In the genomic region with DNA sequence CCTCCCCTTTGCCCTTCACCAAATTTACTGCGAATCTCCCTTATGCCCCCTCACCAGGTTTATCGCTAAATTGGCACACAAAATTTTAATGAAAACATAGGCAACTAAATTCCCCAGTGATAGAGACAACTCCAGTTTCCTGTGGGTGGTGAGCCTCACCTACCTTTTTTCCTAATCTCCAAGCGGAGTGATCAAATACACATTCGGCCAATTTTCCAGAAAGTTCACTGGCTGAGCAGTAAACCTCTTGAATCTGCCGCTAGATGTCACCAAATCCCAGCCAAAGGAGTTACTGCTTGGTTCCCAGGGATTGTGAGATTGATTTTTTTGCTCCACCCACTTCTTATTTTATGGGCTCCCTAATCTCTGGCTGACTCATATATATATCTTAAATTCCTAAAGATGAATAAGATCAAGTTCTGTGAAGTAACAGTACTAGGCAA, we compare ENCODE assay signal across 8 mouse cellular contexts. TPM values are rescaled to one million over a fixed set of nuclear protein-coding genes. Genes with fewer than 3 reads are reported as not detected.
DNase-seq lines count a peak whose midpoint lies in the region; ATAC-seq and TF ChIP-seq lines count a peak whose summit lies in the region.

No protein-coding gene starts in this region.

- peak overlapping the region; percentile 97 for H3K27ac ChIP-seq in kidney, adult 2 months (ENCODE audit: insufficient read depth, low read depth, low read length)
- H3K27ac ChIP-seq in limb, embryonic 14.5 days (replicated peaks; ENCODE audit: low read depth, low read length), result peak overlapping the region; percentile 89
- peak overlapping the region; percentile 93 for H3K27ac ChIP-seq in midbrain, embryonic 15.5 days
- H3K27ac ChIP-seq in stomach, embryonic 14.5 days (ENCODE audit: low read length), result peak overlapping the region; percentile 88

- H3K4me3 ChIP-seq in kidney, adult 2 months (ENCODE audit: insufficient read depth, low read depth, low read length), result peak overlapping the region; percentile 92
- peak overlapping the region; percentile 41 for H3K4me3 ChIP-seq in limb, embryonic 14.5 days (replicated peaks; ENCODE audit: low read length)
- peak overlapping the region; percentile 52 for H3K4me3 ChIP-seq in midbrain, embryonic 15.5 days
- H3K4me3 ChIP-seq in stomach, embryonic 14.5 days (ENCODE audit: low read depth, low read length), result peak overlapping the region; percentile 32

- no peak for ATAC-seq in limb, embryonic 14.5 days (ENCODE audit: low FRiP score, low read depth)
- ATAC-seq in midbrain, embryonic 15.5 days (replicated peaks), result no peak
- ATAC-seq in stomach, embryonic 14.5 days (ENCODE audit: insufficient number of reproducible peaks, insufficient read depth, low FRiP score, low read depth), result no peak

- no peaks in the 10 kb centered on the region for H3K9me3 ChIP-seq in limb, embryonic 14.5 days (ENCODE audit: control insufficient read depth, low read length)
- H3K9me3 ChIP-seq in midbrain, embryonic 15.5 days, result no peaks in the 10 kb centered on the region
- no peaks in the 10 kb centered on the region for H3K9me3 ChIP-seq in stomach, embryonic 14.5 days (ENCODE audit: control insufficient read depth, low read depth, low read length)

- TF ChIP-seq POLR2A in kidney, adult 2 months (IDR thresholded peaks at IDR 0.05; ENCODE audit: low read depth, low read length), result no peak
- TF ChIP-seq POLR2A in limb, embryonic 14.5 days (IDR thresholded peaks at IDR 0.05; ENCODE audit: borderline replicate concordance, extremely low read depth, insufficient read depth, insufficient read length), result no peak

- peak; percentile 45 for TF ChIP-seq CTCF in kidney, adult 2 months (conservative IDR thresholded peaks at IDR 0.05; ENCODE audit: insufficient read depth, insufficient read length, low read depth, low read length)

- no peaks in the 10 kb centered on the region for H3K27me3 ChIP-seq in kidney, adult 2 months (replicated peaks; ENCODE audit: control insufficient read depth, insufficient read depth, low read length)
- H3K27me3 ChIP-seq in limb, embryonic 14.5 days (ENCODE audit: control insufficient read depth, insufficient read depth, low read length), result no peaks in the 10 kb centered on the region
- no peaks in the 10 kb centered on the region for H3K27me3 ChIP-seq in midbrain, embryonic 15.5 days (replicated peaks)
- H3K27me3 ChIP-seq in stomach, embryonic 14.5 days (ENCODE audit: control insufficient read depth, insufficient read depth, low read length), result no peaks in the 10 kb centered on the region

- 7% methylated on average over 5 of the region's 5 CpGs for WGBS in kidney, adult 2 months
- 31% methylated on average over 5 of the region's 5 CpGs for WGBS in limb, embryonic 14.5 days
- WGBS in midbrain, embryonic 15.5 days, result 32% methylated on average over 5 of the region's 5 CpGs
- 27% methylated on average over 5 of the region's 5 CpGs for WGBS in stomach, embryonic 14.5 days

- no peaks in the 10 kb centered on the region for H3K36me3 ChIP-seq in kidney, adult 2 months (ENCODE audit: control insufficient read depth, insufficient read depth, low read length)
- peaks cover 2% of the 10 kb centered on the region for H3K36me3 ChIP-seq in limb, embryonic 14.5 days (ENCODE audit: control insufficient read depth, insufficient read depth, low read length)
- no peaks in the 10 kb centered on the region for H3K36me3 ChIP-seq in midbrain, embryonic 15.5 days (replicated peaks)
- peaks cover 4% of the 10 kb centered on the region; the same call in 1 of the 2 replicates for H3K36me3 ChIP-seq in stomach, embryonic 14.5 days (ENCODE audit: control insufficient read depth, insufficient read depth, low read length)

- H3K4me2 ChIP-seq in limb, embryonic 14.5 days (replicated peaks; ENCODE audit: low read depth, low read length, severe bottlenecking), result peak overlapping the region; percentile 53
- peak overlapping the region; percentile 50 for H3K4me2 ChIP-seq in midbrain, embryonic 15.5 days
- H3K4me2 ChIP-seq in stomach, embryonic 14.5 days (replicated peaks; ENCODE audit: low read depth, low read length), result peak overlapping the region; percentile 43

- H3K4me1 ChIP-seq in kidney, adult 2 months (ENCODE audit: control insufficient read depth, insufficient read depth, low read length), result no peaks in the 10 kb centered on the region
- no peaks in the 10 kb centered on the region for H3K4me1 ChIP-seq in limb, embryonic 14.5 days (ENCODE audit: control insufficient read depth, insufficient read depth, low read length)
- peaks cover 8% of the 10 kb centered on the region for H3K4me1 ChIP-seq in midbrain, embryonic 15.5 days
- peaks cover 3% of the 10 kb centered on the region; the same call in 1 of the 2 replicates for H3K4me1 ChIP-seq in stomach, embryonic 14.5 days (ENCODE audit: control insufficient read depth, insufficient read depth, low read length)

- peak; percentile 9 for DNase-seq in ovary, postnatal 10 days (ENCODE audit: low spot score)
- DNase-seq in ovary, adult 18-20 months (ENCODE audit: low spot score), result no peak
- peak; percentile 84 for DNase-seq in embryo, embryonic 10.5 days (ENCODE audit: low spot score)
- peak; percentile 76 to 80 for DNase-seq in heart, adult 18-20 months
- DNase-seq in kidney, adult 2 months, result peak; percentile 80
- peak; percentile 85 for DNase-seq in limb, embryonic 14.5 days (ENCODE audit: low spot score)

- peak overlapping the region; percentile 69 for H3K9ac ChIP-seq in limb, embryonic 14.5 days (ENCODE audit: low read depth, low read length, severe bottlenecking)
- H3K9ac ChIP-seq in midbrain, embryonic 15.5 days, result 0 out of 2 replicates have a peak overlapping the region, but pooled peaks have one; percentile 48
- H3K9ac ChIP-seq in stomach, embryonic 14.5 days (replicated peaks; ENCODE audit: low read depth, low read length), result peak overlapping the region; percentile 36

RNA-seq across cellular contexts. Expression of a gene that starts 0.8 kb away (rescaled TPM):
- total RNA-seq in heart, adult 18-20 months (2021), result 10 to 100 TPM; 74.8 to 92.7 TPM
- polyA plus RNA-seq in kidney, adult 2 months (2012; rRNA removed), result 20.9 and 33.3 TPM in 2 replicates
- polyA plus RNA-seq in limb, embryonic 14.5 days (2012; rRNA removed), result 397 and 488 TPM in 2 replicates
- polyA plus RNA-seq in limb, embryonic 14.5 days (2014; fragmentation: Nextera tagmentation; extraction: Ambion mirVana), result 656 and 663 TPM in 2 replicates
- polyA plus RNA-seq in midbrain, embryonic 15.5 days (2015; fragmentation: Nextera tagmentation; extraction: Ambion mirVana), result 558 and 567 TPM in 2 replicates
- polyA plus RNA-seq in stomach, embryonic 14.5 days (2014; fragmentation: Nextera tagmentation; extraction: Ambion mirVana), result 523 and 569 TPM in 2 replicates

RNA-seq across cellular contexts. Expression of a gene that starts 34.9 kb away (rescaled TPM):
- 1 to 10 TPM; 4.2 to 4.4 TPM for total RNA-seq in heart, adult 18-20 months (2021)
- polyA plus RNA-seq in kidney, adult 2 months (2012; rRNA removed), result 1.3 and 1.6 TPM in 2 replicates
- polyA plus RNA-seq in limb, embryonic 14.5 days (2012; rRNA removed), result 6.5 and 8.6 TPM in 2 replicates
- 14.7 and 15.6 TPM in 2 replicates for polyA plus RNA-seq in limb, embryonic 14.5 days (2014; fragmentation: Nextera tagmentation; extraction: Ambion mirVana)
- polyA plus RNA-seq in midbrain, embryonic 15.5 days (2015; fragmentation: Nextera tagmentation; extraction: Ambion mirVana), result 21.3 and 22.1 TPM in 2 replicates
- polyA plus RNA-seq in stomach, embryonic 14.5 days (2014; fragmentation: Nextera tagmentation; extraction: Ambion mirVana), result 10.4 and 11.1 TPM in 2 replicates

RNA-seq across cellular contexts. Expression of a gene that starts 37.3 kb away (rescaled TPM):
- total RNA-seq in heart, adult 18-20 months (2021), result not detected
- not detected in 2 replicates for polyA plus RNA-seq in kidney, adult 2 months (2012; rRNA removed)
- polyA plus RNA-seq in limb, embryonic 14.5 days (2012; rRNA removed), result not detected in 2 replicates
- 0.19 TPM in 1 of 2 replicates, not detected in the other for polyA plus RNA-seq in limb, embryonic 14.5 days (2014; fragmentation: Nextera tagmentation; extraction: Ambion mirVana)
- polyA plus RNA-seq in midbrain, embryonic 15.5 days (2015; fragmentation: Nextera tagmentation; extraction: Ambion mirVana), result 0.11 TPM in 1 of 2 replicates, not detected in the other
- 0.14 TPM in 1 of 2 replicates, not detected in the other for polyA plus RNA-seq in stomach, embryonic 14.5 days (2014; fragmentation: Nextera tagmentation; extraction: Ambion mirVana)

Comparison
In these comparisons a context has a peak if more than half of its experiments do, and no peak if none do; other contexts are left out.
1. H3K4me3 ChIP-seq: peak in every context shown above with its lines; median percentile 92 in kidney, adult 2 months; 52 in midbrain, embryonic 15.5 days; 41 in limb, embryonic 14.5 days; 32 in stomach, embryonic 14.5 days.
2. RNA of a gene that starts 0.8 kb away (polyA plus RNA-seq): 397 to 663 TPM in limb, embryonic 14.5 days, 558 to 567 TPM in midbrain, embryonic 15.5 days and 523 to 569 TPM in stomach, embryonic 14.5 days; 20.9 to 33.3 TPM in kidney, adult 2 months; every median in the first group is over 10 times any median in the second.
3. Peak in every context shown above with its lines, with median percentiles within 50 percentile points of each other: H3K27ac ChIP-seq, H3K4me2 ChIP-seq and H3K9ac ChIP-seq.